Mouse (Mus musculus): Measurements from ENCODE around the gene Ankrd63. TPM values are rescaled to one million over a fixed set of nuclear protein-coding genes. Genes with fewer than 3 reads are reported as not detected.

Ankrd63 gene
- polyA plus RNA-seq, 1 experiment = 0.05 TPM

GRCm38 (mm10) chr2:118689875-118690274, 13.9 kb downstream of the Ankrd63 start:
- H3K4me1 ChIP-seq (ENCODE audit: control insufficient read depth, insufficient read depth, low read length) = no peaks in the 10 kb centered on the region; the same call in 1 of the 2 replicates
- H3K27ac ChIP-seq (ENCODE audit: insufficient read depth, low read depth, low read length) = no peak overlapping the region
- peak; percentile 64 for DNase-seq
- WGBS = 60% methylated on average over 10 of the region's 10 CpGs
- no peaks in the 10 kb centered on the region for H3K36me3 ChIP-seq (ENCODE audit: control insufficient read depth, insufficient read depth, low read length)
- no peaks in the 10 kb centered on the region for H3K27me3 ChIP-seq (replicated peaks; ENCODE audit: control insufficient read depth, insufficient read depth, low read length)
- TF ChIP-seq POLR2A (IDR thresholded peaks at IDR 0.05; ENCODE audit: low read depth, low read length) (no peak), CTCF (conservative IDR thresholded peaks at IDR 0.05; ENCODE audit: insufficient read depth, insufficient read length, low read depth, low read length) (no peak)
- no peak overlapping the region for H3K4me3 ChIP-seq (ENCODE audit: insufficient read depth, low read depth, low read length)

- WGBS = 45% methylated on average over 3 of the region's 3 CpGs
- peaks cover 4% of the 10 kb centered on the region for H3K4me1 ChIP-seq (ENCODE audit: control insufficient read depth, insufficient read depth, low read length)
- no peak overlapping the region for H3K27ac ChIP-seq (ENCODE audit: insufficient read depth, low read depth, low read length)
- H3K36me3 ChIP-seq (ENCODE audit: control insufficient read depth, insufficient read depth, low read length) = no peaks in the 10 kb centered on the region
- peak; percentile 82 for DNase-seq
- H3K27me3 ChIP-seq (replicated peaks; ENCODE audit: control insufficient read depth, insufficient read depth, low read length) = no peaks in the 10 kb centered on the region
- no peak for TF ChIP-seq CTCF (conservative IDR thresholded peaks at IDR 0.05; ENCODE audit: insufficient read depth, insufficient read length, low read depth, low read length)
- TF ChIP-seq POLR2A (IDR thresholded peaks at IDR 0.05; ENCODE audit: low read depth, low read length) = no peak
- H3K4me3 ChIP-seq (ENCODE audit: insufficient read depth, low read depth, low read length) = no peak overlapping the region
These were observed 16.0 kb downstream of the Ankrd63 start for GRCm38 (mm10) chr2:118687791-118688190.

DNA sequence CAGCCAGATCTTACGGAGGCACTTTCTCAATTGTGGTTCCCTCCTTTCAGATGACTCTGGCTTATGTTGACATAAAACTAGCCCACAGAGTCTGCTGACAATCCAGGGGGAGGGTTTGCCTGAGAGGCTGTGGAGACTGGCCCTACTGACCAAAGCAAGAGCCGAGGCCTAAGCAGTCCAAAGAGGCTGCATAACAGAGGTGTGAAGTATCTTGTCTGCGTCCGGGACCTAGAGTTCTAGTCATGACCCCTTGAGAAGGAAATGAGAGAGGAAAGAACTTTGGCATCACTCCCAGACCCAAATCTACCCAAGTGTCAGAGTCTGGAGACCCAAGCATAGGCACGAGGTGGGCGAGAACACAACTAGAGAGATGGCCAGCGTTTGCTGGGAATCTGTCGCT, 17.1 kb downstream of the Ankrd63 start:
- Histone ChIP-seq H3K4me1 (ENCODE audit: control insufficient read depth, insufficient read depth, low read length) (peaks cover 6% of the 10 kb centered on the region), H3K4me3 (ENCODE audit: insufficient read depth, low read depth, low read length) (no peak overlapping the region), H3K36me3 (ENCODE audit: control insufficient read depth, insufficient read depth, low read length) (no peaks in the 10 kb centered on the region), H3K27me3 (replicated peaks; ENCODE audit: control insufficient read depth, insufficient read depth, low read length) (no peaks in the 10 kb centered on the region), H3K27ac (ENCODE audit: insufficient read depth, low read depth, low read length) (no peak overlapping the region)
- no peak for TF ChIP-seq CTCF (conservative IDR thresholded peaks at IDR 0.05; ENCODE audit: insufficient read depth, insufficient read length, low read depth, low read length)
- TF ChIP-seq POLR2A (IDR thresholded peaks at IDR 0.05; ENCODE audit: low read depth, low read length) = no peak
- DNase-seq = no peak
- 53% methylated on average over 8 of the region's 8 CpGs for WGBS

GRCm38 (mm10) chr2:118685088-118685487, 18.7 kb downstream of the Ankrd63 start:
- Histone ChIP-seq H3K4me3 (ENCODE audit: insufficient read depth, low read depth, low read length) (no peak overlapping the region), H3K4me1 (ENCODE audit: control insufficient read depth, insufficient read depth, low read length) (peaks cover 6% of the 10 kb centered on the region), H3K36me3 (ENCODE audit: control insufficient read depth, insufficient read depth, low read length) (no peaks in the 10 kb centered on the region), H3K27ac (ENCODE audit: insufficient read depth, low read depth, low read length) (no peak overlapping the region), H3K27me3 (replicated peaks; ENCODE audit: control insufficient read depth, insufficient read depth, low read length) (no peaks in the 10 kb centered on the region)
- DNase-seq = no peak
- TF ChIP-seq POLR2A (IDR thresholded peaks at IDR 0.05; ENCODE audit: low read depth, low read length) (no peak), CTCF (conservative IDR thresholded peaks at IDR 0.05; ENCODE audit: insufficient read depth, insufficient read length, low read depth, low read length) (no peak)
- 71% methylated on average over 4 of the region's 4 CpGs for WGBS

DNA sequence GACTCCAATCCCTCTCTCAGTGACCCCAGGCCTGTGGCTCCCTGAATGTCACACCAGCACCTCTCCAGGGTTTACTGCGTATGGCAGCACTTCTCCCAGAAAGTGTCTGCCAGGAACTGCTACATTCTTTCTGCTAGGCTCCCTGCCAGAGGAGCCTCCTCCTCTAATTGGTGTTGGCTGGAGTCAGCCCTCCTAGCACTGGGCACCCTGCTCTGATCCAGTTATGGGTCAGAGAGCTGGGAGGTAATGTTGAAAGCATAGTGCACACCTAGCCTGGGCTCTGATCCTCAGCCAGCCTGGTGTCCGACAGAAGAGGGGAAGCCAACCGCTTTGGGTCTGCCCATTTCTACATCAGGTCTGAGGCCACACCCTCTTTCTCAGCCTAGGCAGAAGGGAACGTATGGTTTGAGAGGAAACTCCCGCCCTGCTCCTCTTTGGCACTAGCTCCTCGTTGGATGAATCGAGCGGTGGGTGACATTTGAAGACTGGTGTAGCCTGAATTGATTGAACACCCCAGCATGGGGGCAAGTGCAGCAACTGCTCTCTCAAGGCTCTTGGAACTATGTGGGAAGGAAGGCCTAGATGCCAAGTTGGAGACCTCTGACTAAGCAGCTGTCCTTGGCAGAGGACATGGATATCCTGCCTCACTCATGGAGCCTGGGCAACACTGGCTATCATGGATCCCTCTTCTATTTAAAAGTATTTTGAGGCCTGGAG, 21.1 kb downstream of the Ankrd63 start:
- 47% methylated on average over 8 of the region's 8 CpGs for WGBS
- H3K4me1 ChIP-seq (ENCODE audit: control insufficient read depth, insufficient read depth, low read length) = peaks cover 6% of the 10 kb centered on the region
- no peaks in the 10 kb centered on the region for H3K27me3 ChIP-seq (replicated peaks; ENCODE audit: control insufficient read depth, insufficient read depth, low read length)
- no peak overlapping the region for H3K4me3 ChIP-seq (ENCODE audit: insufficient read depth, low read depth, low read length)
- H3K36me3 ChIP-seq (ENCODE audit: control insufficient read depth, insufficient read depth, low read length) = no peaks in the 10 kb centered on the region
- H3K27ac ChIP-seq (ENCODE audit: insufficient read depth, low read depth, low read length) = no peak overlapping the region
- TF ChIP-seq POLR2A (IDR thresholded peaks at IDR 0.05; ENCODE audit: low read depth, low read length) = no peak
- TF ChIP-seq CTCF (conservative IDR thresholded peaks at IDR 0.05; ENCODE audit: insufficient read depth, insufficient read length, low read depth, low read length) = no peak
- peak; percentile 82 for DNase-seq

GRCm38 (mm10) chr2:118680926-118681325, 22.8 kb downstream of the Ankrd63 start:
- 84% methylated on average over 6 of the region's 6 CpGs for WGBS
- Histone ChIP-seq H3K36me3 (ENCODE audit: control insufficient read depth, insufficient read depth, low read length) (no peaks in the 10 kb centered on the region), H3K4me1 (ENCODE audit: control insufficient read depth, insufficient read depth, low read length) (peaks cover 6% of the 10 kb centered on the region), H3K4me3 (ENCODE audit: insufficient read depth, low read depth, low read length) (no peak overlapping the region), H3K27ac (ENCODE audit: insufficient read depth, low read depth, low read length) (no peak overlapping the region), H3K27me3 (replicated peaks; ENCODE audit: control insufficient read depth, insufficient read depth, low read length) (peaks cover 6% of the 10 kb centered on the region)
- TF ChIP-seq POLR2A (IDR thresholded peaks at IDR 0.05; ENCODE audit: low read depth, low read length) = no peak
- TF ChIP-seq CTCF (conservative IDR thresholded peaks at IDR 0.05; ENCODE audit: insufficient read depth, insufficient read length, low read depth, low read length) = no peak
- no peak for DNase-seq

- TF ChIP-seq POLR2A (IDR thresholded peaks at IDR 0.05; ENCODE audit: low read depth, low read length) (no peak), CTCF (conservative IDR thresholded peaks at IDR 0.05; ENCODE audit: insufficient read depth, insufficient read length, low read depth, low read length) (no peak)
- Histone ChIP-seq H3K4me3 (ENCODE audit: insufficient read depth, low read depth, low read length) (no peak overlapping the region), H3K27me3 (replicated peaks; ENCODE audit: control insufficient read depth, insufficient read depth, low read length) (peaks cover 6% of the 10 kb centered on the region), H3K4me1 (ENCODE audit: control insufficient read depth, insufficient read depth, low read length) (peaks cover 6% of the 10 kb centered on the region), H3K36me3 (ENCODE audit: control insufficient read depth, insufficient read depth, low read length) (no peaks in the 10 kb centered on the region), H3K27ac (ENCODE audit: insufficient read depth, low read depth, low read length) (no peak overlapping the region)
- DNase-seq = no peak
- WGBS = 78% methylated on average over 3 of the region's 3 CpGs
These were observed 24.2 kb downstream of the Ankrd63 start for GRCm38 (mm10) chr2:118679577-118679976.

All from kidney, adult 2 months (tissue).